Mouse (Mus musculus) gastrocnemius, adult 2 months (tissue): Measurements from ENCODE around the gene Patl2. TPM values are rescaled to one million over a fixed set of nuclear protein-coding genes. Genes with fewer than 3 reads are reported as not detected.
A peak's percentile ranks its signal among the peaks of the same experiment; 100 is the strongest.

ENCODE experiments used
- DNase-seq: peaks from one replicate; pipeline ENCODE4 v3.0.0; 2022
- H3K27ac ChIP-seq: fragments of 200-600 bp; 2 replicates; pipeline ENCODE4 v1.8.1; 2022; ENCODE audit warnings: mild to moderate bottlenecking
- H3K4me3 ChIP-seq: fragments of 200-600 bp; 2 replicates; pipeline ENCODE4 v1.8.1; 2022; ENCODE audit warnings: mild to moderate bottlenecking, moderate library complexity
- CTCF ChIP-seq: fragments of 200-600 bp; IDR thresholded peaks from 2 replicates; pipeline ENCODE4 v1.8.1; 2022; ENCODE audit warnings: antibody characterized with exemption, mild to moderate bottlenecking, moderate library complexity
- intact Hi-C: fragments of 180-260 bp; cut with DNase I; formaldehyde crosslinking; loops from one replicate; pipeline ENCODE4 v1.15.1; 2025
- total RNA-seq, 2 experiments: library from RNA; stranded (reverse); gene quantifications; 2 replicates each; pipeline ENCODE4 v1.2.3; 2021

Patl2 gene
- total RNA-seq, 2 experiments from 2014 or later = not detected

DNA sequence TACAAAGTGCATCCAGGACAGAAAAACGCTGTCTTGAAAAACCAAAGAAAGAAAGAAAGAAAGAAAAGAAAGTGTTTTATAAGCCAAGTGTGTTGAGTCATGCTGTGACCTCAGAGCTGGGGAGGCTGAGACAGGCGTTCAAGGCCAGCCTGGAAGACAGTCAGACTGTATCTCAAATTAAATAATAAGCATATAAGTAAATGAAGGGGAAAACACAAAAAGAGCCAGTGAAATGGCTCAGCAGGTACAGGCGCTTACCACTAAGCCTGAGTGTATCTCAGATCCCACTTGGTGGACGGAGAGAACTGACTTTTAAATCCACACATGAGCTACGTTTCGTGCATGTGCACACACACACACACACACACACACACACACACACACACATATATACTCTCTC is 36.7 kb downstream of the Patl2 start:
- peak overlapping the region; percentile 83 for H3K4me3 ChIP-seq
- no peak for TF ChIP-seq CTCF
- no peak for DNase-seq

DNA sequence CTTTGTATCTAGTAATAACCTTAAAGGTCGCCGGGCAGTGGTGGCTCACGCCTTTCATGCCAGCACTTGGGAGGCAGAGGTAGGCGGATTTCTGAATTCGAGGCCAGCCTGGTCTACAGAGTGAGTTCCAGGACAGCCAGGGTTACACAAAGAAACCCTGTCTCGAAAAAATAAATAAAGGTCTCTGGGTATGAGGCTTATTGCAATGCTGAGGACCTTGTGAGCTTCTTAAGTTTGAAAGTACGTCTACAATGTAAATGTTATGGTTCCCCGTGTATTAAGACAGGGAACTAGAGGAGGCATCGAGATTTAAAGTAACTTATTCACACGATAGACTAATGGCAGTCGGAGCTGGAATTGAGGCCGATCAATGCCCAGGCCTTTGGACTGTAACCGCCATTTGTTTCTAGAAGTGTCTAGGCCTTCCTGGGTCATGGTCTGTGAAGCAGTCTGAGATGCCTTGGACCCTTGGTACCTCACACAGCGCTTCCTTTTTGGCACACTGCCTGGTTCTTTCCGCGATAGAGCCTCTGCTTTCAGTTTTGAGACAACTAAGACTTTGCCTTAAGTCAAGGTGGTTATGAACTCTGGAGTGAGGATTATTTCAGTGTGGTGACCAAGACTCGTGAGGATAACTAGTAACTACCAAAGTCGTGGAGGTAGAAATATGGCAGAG is 37.6 kb downstream of the Patl2 start:
- Histone ChIP-seq H3K4me3 (peak overlapping the region; percentile 83), H3K27ac (peak overlapping the region; percentile 96)
- TF ChIP-seq CTCF = no peak
- intact Hi-C loops = loop anchor here (1.0 kb wide), 1 partner anchor 30 kb away; the partner anchor contains the start of gene Spg11
- DNase-seq = peak; percentile 72

More for the DNA sequence above, 36.7 kb downstream of the Patl2 start:
- intact Hi-C loops = no loop called here
- no peak overlapping the region; the same call in 1 of the 2 replicates for H3K27ac ChIP-seq

- DNase-seq = peak; percentile 95
- H3K27ac ChIP-seq = peak within 1 kb of the TSS; percentile 96
- H3K4me3 ChIP-seq = peak within 1 kb of the TSS; percentile 83
- intact Hi-C loops = loop anchor here (1.0 kb wide), 1 partner anchor 29 kb away; the partner anchor contains the start of gene Spg11
- no peak for TF ChIP-seq CTCF
These were observed 38.3 kb downstream of the Patl2 start, which contains the start of gene B2m for GRCm38 (mm10) chr2:122147508-122148241. B2m (plus strand) TSS chr2:122147686.

GRCm38 (mm10) chr2:122146687-122147086 is 39.3 kb downstream of the Patl2 start:
- intact Hi-C loops = no loop called here
- peak overlapping the region; percentile 83 for H3K4me3 ChIP-seq
- TF ChIP-seq CTCF = no peak
- peak overlapping the region; percentile 96 for H3K27ac ChIP-seq
- DNase-seq = peak; percentile 35

DNA sequence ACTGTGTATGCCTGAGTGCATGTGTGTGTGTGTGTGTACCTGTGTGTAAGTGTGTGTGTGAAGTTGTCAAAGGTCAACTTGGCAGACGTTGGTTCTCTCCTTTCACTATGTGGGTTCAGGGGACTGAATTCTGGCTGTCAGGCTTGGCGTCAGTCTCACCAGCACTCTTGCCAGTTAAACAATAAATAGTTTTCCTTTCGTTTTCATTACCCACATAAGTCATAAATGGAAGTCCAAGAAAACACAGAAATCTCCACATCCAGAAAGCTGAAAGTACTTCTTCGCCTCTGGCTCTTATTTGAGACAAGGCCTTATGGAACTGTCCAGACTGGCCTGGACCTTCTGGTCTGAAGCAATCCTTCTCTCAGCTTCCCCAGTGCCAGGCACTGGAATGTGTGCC is 40.2 kb downstream of the Patl2 start:
- no peak overlapping the region for H3K27ac ChIP-seq
- no peak overlapping the region for H3K4me3 ChIP-seq
- no peak for DNase-seq
- intact Hi-C loops = no loop called here
- no peak for TF ChIP-seq CTCF

DNA sequence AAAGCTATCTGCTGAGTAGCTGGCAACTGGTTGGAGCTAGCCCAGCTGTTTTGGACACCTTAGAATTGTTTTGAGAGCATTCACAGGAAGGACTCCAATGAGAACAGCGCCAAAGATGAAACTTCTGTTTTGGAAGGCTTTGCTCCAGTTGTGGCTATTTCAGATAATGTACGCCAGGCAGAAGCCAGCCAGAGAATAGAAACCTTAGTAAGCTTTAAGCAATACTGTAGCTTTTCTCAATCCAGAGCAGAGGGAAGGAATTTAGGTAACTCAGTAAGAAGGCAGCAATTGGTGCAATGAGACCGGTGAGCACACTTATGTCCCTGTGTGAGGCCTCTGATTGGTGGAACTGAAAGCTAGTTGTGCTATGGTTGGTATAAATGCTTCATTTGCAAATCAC is 42.9 kb downstream of the Patl2 start:
- no peak for TF ChIP-seq CTCF
- no peak for DNase-seq
- Histone ChIP-seq H3K4me3 (no peak overlapping the region), H3K27ac (no peak overlapping the region)
- intact Hi-C loops = no loop called here

DNA sequence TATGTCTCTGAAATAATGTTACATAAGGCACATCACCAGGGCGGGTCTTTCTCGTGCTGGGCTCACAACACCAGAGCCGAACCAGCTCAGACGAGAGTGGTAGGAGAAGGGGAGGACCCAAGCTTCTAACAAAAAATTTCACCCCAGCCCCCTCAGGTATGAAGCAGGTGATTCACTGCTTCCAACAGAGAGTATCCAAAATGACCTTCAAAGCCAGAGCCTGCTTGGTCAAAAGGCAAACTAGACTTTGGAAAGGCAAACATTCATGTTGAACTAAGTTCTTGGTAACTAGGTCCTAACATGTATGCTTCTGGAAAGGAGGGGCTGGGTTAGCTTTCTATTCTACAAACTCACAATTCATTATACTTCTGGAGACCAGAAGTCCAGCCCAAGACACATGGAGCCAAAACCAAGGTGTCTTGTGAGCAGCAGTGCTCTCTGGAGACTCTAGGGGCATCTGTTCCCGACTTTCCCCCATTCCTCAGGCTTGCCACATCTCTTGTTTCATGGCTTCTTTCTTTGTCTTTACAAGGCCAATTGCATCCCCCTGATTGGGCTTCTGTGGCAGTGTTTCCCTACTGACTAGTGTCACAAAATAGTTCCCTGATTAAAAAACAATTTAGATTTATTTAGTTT is 44.5 kb downstream of the Patl2 start:
- intact Hi-C loops = no loop called here
- TF ChIP-seq CTCF = no peak
- no peak overlapping the region for H3K4me3 ChIP-seq
- no peak for DNase-seq
- no peak overlapping the region for H3K27ac ChIP-seq

- intact Hi-C loops = no loop called here
- H3K4me3 ChIP-seq = no peak overlapping the region
- DNase-seq = no peak
- TF ChIP-seq CTCF = no peak
- H3K27ac ChIP-seq = no peak overlapping the region
These were observed 45.2 kb downstream of the Patl2 start for GRCm38 (mm10) chr2:122140815-122141214.

DNA sequence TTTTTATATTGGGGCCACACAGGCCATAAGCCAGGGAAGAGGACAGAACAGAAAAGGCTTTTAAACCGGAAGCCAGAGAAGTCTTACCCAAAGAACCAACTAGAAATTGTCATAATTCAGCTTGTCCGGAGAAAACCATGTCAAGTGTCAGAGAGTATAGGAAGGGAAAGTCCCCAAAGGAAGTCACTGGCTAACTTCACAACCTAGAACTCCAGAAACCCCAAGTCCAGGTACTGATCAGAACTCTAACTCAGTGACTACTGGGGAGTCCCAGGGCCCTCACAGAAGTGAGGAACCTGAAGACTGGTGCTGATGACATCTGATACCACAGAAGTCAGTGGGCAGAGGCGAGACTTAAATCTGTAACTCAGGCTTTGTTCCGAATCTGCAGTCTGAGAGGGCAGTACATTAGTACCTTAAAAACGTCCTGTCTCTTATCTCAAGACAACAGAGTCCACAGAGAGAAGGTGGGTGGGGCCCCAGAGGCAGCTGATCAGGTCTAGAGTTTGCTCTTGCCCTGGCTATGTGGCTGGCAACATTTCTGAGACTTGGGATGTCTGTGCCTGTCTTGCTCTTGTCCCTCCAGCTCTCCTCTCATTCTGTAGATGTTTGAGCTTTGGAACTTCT is 48.0 kb downstream of the Patl2 start:
- intact Hi-C loops = no loop called here
- no peak for DNase-seq
- TF ChIP-seq CTCF = no peak
- H3K27ac ChIP-seq = no peak overlapping the region
- H3K4me3 ChIP-seq = no peak overlapping the region

GRCm38 (mm10) chr2:122132618-122133017 is 53.4 kb downstream of the Patl2 start:
- intact Hi-C loops = no loop called here
- H3K27ac ChIP-seq = no peak overlapping the region
- H3K4me3 ChIP-seq = no peak overlapping the region
- DNase-seq = no peak
- TF ChIP-seq CTCF = no peak

GRCm38 (mm10) chr2:122132078-122132477 is 53.9 kb downstream of the Patl2 start:
- TF ChIP-seq CTCF = no peak
- H3K4me3 ChIP-seq = no peak overlapping the region
- DNase-seq = no peak
- H3K27ac ChIP-seq = no peak overlapping the region
- intact Hi-C loops = no loop called here

GRCm38 (mm10) chr2:122127635-122128034 is 58.4 kb downstream of the Patl2 start:
- H3K4me3 ChIP-seq = no peak overlapping the region
- DNase-seq = no peak
- intact Hi-C loops = no loop called here
- TF ChIP-seq CTCF = no peak
- H3K27ac ChIP-seq = no peak overlapping the region
